Mouse (Mus musculus): Measurements from ENCODE around the gene Bap1. TPM values are rescaled to one million over a fixed set of nuclear protein-coding genes. Genes with fewer than 3 reads are reported as not detected.
A peak's percentile ranks its signal among the peaks of the same experiment; 100 is the strongest.

Bap1 gene
- polyA plus RNA-seq (2012; ENCODE audit: insufficient read depth, insufficient read length, missing spikeins) = 17.8 and 22.0 TPM in 2 replicates

- Histone ChIP-seq H3K4me1 (ENCODE audit: control insufficient read depth, insufficient read depth, insufficient read length, low read length) (no peaks in the 10 kb centered on the region; the same call in 1 of the 2 replicates), H3K4me3 (ENCODE audit: insufficient read depth, low read depth, low read length) (peak within 1 kb of the TSS; percentile 85), H3K27ac (replicated peaks; ENCODE audit: low read depth, low read length) (peak within 1 kb of the TSS; percentile 96)
These were observed at the start of gene Bap1, which contains the start of gene Phf7 for GRCm38 (mm10) chr14:31251084-31251604. Gene Bap1 (plus strand): TSS chr14:31251450. Gene Phf7 (minus strand): TSS chr14:31251317.

- Histone ChIP-seq H3K4me1 (ENCODE audit: control insufficient read depth, insufficient read depth, insufficient read length, low read length) (peaks cover 9% of the 10 kb centered on the region; the same call in 1 of the 2 replicates), H3K4me3 (ENCODE audit: insufficient read depth, low read depth, low read length) (peak overlapping the region; percentile 86), H3K27ac (replicated peaks; ENCODE audit: low read depth, low read length) (peak overlapping the region; percentile 78; the same call in 1 of the 2 replicates)
These were observed 46.4 kb upstream of the Bap1 start for GRCm38 (mm10) chr14:31204844-31205243.

- peaks cover 9% of the 10 kb centered on the region; the same call in 1 of the 2 replicates for H3K4me1 ChIP-seq (ENCODE audit: control insufficient read depth, insufficient read depth, insufficient read length, low read length)
- H3K4me3 ChIP-seq (ENCODE audit: insufficient read depth, low read depth, low read length) = peak overlapping the region; percentile 86
- peak overlapping the region; percentile 78 for H3K27ac ChIP-seq (replicated peaks; ENCODE audit: low read depth, low read length)
These were observed 46.0 kb upstream of the Bap1 start for GRCm38 (mm10) chr14:31205244-31205561.

GRCm38 (mm10) chr14:31205562-31206467 lies 45.4 kb upstream of the Bap1 start:
- H3K27ac ChIP-seq (replicated peaks; ENCODE audit: low read depth, low read length) = peak overlapping the region; percentile 78
- H3K4me1 ChIP-seq (ENCODE audit: control insufficient read depth, insufficient read depth, insufficient read length, low read length) = peaks cover 9% of the 10 kb centered on the region; the same call in 1 of the 2 replicates
- H3K4me3 ChIP-seq (ENCODE audit: insufficient read depth, low read depth, low read length) = peak overlapping the region; percentile 86

GRCm38 (mm10) chr14:31206472-31206981 lies 44.7 kb upstream of the Bap1 start:
- H3K27ac ChIP-seq (replicated peaks; ENCODE audit: low read depth, low read length) = peak overlapping the region; percentile 81
- peaks cover 9% of the 10 kb centered on the region; the same call in 1 of the 2 replicates for H3K4me1 ChIP-seq (ENCODE audit: control insufficient read depth, insufficient read depth, insufficient read length, low read length)
- peak overlapping the region; percentile 86 for H3K4me3 ChIP-seq (ENCODE audit: insufficient read depth, low read depth, low read length)

- peak overlapping the region; percentile 75 for H3K4me3 ChIP-seq (ENCODE audit: insufficient read depth, low read depth, low read length)
- peak overlapping the region; percentile 81 for H3K27ac ChIP-seq (replicated peaks; ENCODE audit: low read depth, low read length)
- peaks cover 9% of the 10 kb centered on the region; the same call in 1 of the 2 replicates for H3K4me1 ChIP-seq (ENCODE audit: control insufficient read depth, insufficient read depth, insufficient read length, low read length)
These were observed 44.0 kb upstream of the Bap1 start for GRCm38 (mm10) chr14:31207070-31207830.

GRCm38 (mm10) chr14:31208084-31208483 lies 43.2 kb upstream of the Bap1 start, which contains the start of gene Tnnc1:
Gene Tnnc1 (plus strand): TSS chr14:31208312.
- Histone ChIP-seq H3K4me1 (ENCODE audit: control insufficient read depth, insufficient read depth, insufficient read length, low read length) (peaks cover 9% of the 10 kb centered on the region; the same call in 1 of the 2 replicates), H3K4me3 (ENCODE audit: insufficient read depth, low read depth, low read length) (peak within 1 kb of the TSS; percentile 75), H3K27ac (replicated peaks; ENCODE audit: low read depth, low read length) (peak within 1 kb of the TSS; percentile 81)

- H3K27ac ChIP-seq (replicated peaks; ENCODE audit: low read depth, low read length) = no peak overlapping the region
- H3K4me3 ChIP-seq (ENCODE audit: insufficient read depth, low read depth, low read length) = no peak overlapping the region
- peaks cover 9% of the 10 kb centered on the region; the same call in 1 of the 2 replicates for H3K4me1 ChIP-seq (ENCODE audit: control insufficient read depth, insufficient read depth, insufficient read length, low read length)
These were observed 42.1 kb upstream of the Bap1 start for GRCm38 (mm10) chr14:31209133-31209557.

- H3K27ac ChIP-seq (replicated peaks; ENCODE audit: low read depth, low read length) = no peak overlapping the region
- peaks cover 10% of the 10 kb centered on the region; the same call in 1 of the 2 replicates for H3K4me1 ChIP-seq (ENCODE audit: control insufficient read depth, insufficient read depth, insufficient read length, low read length)
- H3K4me3 ChIP-seq (ENCODE audit: insufficient read depth, low read depth, low read length) = no peak overlapping the region
These were observed 39.4 kb upstream of the Bap1 start for GRCm38 (mm10) chr14:31211854-31212253.

GRCm38 (mm10) chr14:31212499-31212898 lies 38.8 kb upstream of the Bap1 start:
- Histone ChIP-seq H3K27ac (replicated peaks; ENCODE audit: low read depth, low read length) (no peak overlapping the region), H3K4me1 (ENCODE audit: control insufficient read depth, insufficient read depth, insufficient read length, low read length) (peaks cover 5% of the 10 kb centered on the region), H3K4me3 (ENCODE audit: insufficient read depth, low read depth, low read length) (no peak overlapping the region)

- no peak overlapping the region for H3K27ac ChIP-seq (replicated peaks; ENCODE audit: low read depth, low read length)
- peaks cover 5% of the 10 kb centered on the region for H3K4me1 ChIP-seq (ENCODE audit: control insufficient read depth, insufficient read depth, insufficient read length, low read length)
- no peak overlapping the region for H3K4me3 ChIP-seq (ENCODE audit: insufficient read depth, low read depth, low read length)
These were observed 37.4 kb upstream of the Bap1 start for GRCm38 (mm10) chr14:31213868-31214267.

GRCm38 (mm10) chr14:31214684-31215083 lies 36.6 kb upstream of the Bap1 start:
- H3K4me3 ChIP-seq (ENCODE audit: insufficient read depth, low read depth, low read length) = no peak overlapping the region
- no peak overlapping the region for H3K27ac ChIP-seq (replicated peaks; ENCODE audit: low read depth, low read length)
- peaks cover 5% of the 10 kb centered on the region for H3K4me1 ChIP-seq (ENCODE audit: control insufficient read depth, insufficient read depth, insufficient read length, low read length)

GRCm38 (mm10) chr14:31215157-31216002 lies 35.9 kb upstream of the Bap1 start:
- Histone ChIP-seq H3K4me3 (ENCODE audit: insufficient read depth, low read depth, low read length) (peak overlapping the region; percentile 20), H3K4me1 (ENCODE audit: control insufficient read depth, insufficient read depth, insufficient read length, low read length) (peaks cover 5% of the 10 kb centered on the region), H3K27ac (replicated peaks; ENCODE audit: low read depth, low read length) (peak overlapping the region; percentile 81)

GRCm38 (mm10) chr14:31216846-31217245 lies 34.4 kb upstream of the Bap1 start, which contains the start of gene Nisch:
Gene Nisch (minus strand): TSS chr14:31216946.
- peak within 1 kb of the TSS; percentile 81 for H3K27ac ChIP-seq (replicated peaks; ENCODE audit: low read depth, low read length)
- H3K4me1 ChIP-seq (ENCODE audit: control insufficient read depth, insufficient read depth, insufficient read length, low read length) = peaks cover 5% of the 10 kb centered on the region
- peak within 1 kb of the TSS; percentile 57 for H3K4me3 ChIP-seq (ENCODE audit: insufficient read depth, low read depth, low read length)

Data from brown adipose tissue, adult 24 weeks (tissue).